Mouse (Mus musculus) megakaryocyte, embryonic 14.5 days (primary cell): ENCODE data around the gene Med13.

ENCODE experiments used
- FLI1 ChIP-seq: IDR thresholded peaks from 2 replicates; pipeline ENCODE4 v1.6.1; 2012; ENCODE audit warnings: low read length, inconsistent platforms, mixed read lengths
- GATA1 ChIP-seq: IDR thresholded peaks from 3 replicates; pipeline ENCODE4 v1.6.1; 2012; ENCODE audit warnings: mixed read lengths, low read length, inconsistent platforms, borderline replicate concordance

DNA sequence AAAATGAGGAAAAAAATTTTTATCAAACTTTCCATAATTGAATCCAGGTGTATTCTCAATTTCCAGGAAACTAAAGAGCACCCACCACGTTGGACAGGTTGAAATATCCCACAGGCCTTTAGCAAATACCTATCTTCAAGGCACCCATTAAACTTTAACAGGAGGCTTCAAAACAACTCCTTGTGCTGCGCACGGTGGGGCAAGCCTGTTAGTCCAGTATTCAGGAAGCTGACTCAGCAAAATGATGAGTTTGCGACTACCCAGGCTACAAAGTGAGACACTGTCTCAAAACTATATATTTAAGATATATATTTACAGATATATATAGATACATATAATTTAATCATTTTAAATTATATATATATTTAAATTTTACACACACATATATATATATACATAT, 125.0 kb downstream of the Med13 start:
- no peak for TF ChIP-seq GATA1
- TF ChIP-seq FLI1 = no peak
